Mouse (Mus musculus) intestine, postnatal 0 days (tissue): ENCODE data around the gene Epb41l2. TPM values are rescaled to one million over a fixed set of nuclear protein-coding genes. Genes with fewer than 3 reads are reported as not detected.

Experiments
- ATAC-seq: fragments of 200-750 bp; cut with Nextera tagmentation; 2 replicates; pipeline ENCODE4 v1.8.0; 2017; ENCODE audit warnings: mild to moderate bottlenecking, moderate TSS enrichment, moderate library complexity
- H3K27ac ChIP-seq: fragments of 300-500 bp; sonication (generic); 2 replicates; pipeline ENCODE4 v1.5.1; 2014; ENCODE audit warnings: mild to moderate bottlenecking, low read depth, low read length, moderate library complexity
- H3K27me3 ChIP-seq: fragments of 300-500 bp; sonication (generic); replicated peaks from 2 replicates; pipeline ENCODE4 v1.6.1; 2014; ENCODE audit warnings: low read length, mixed read lengths; ENCODE audit not compliant: control insufficient read depth, insufficient read depth
- H3K36me3 ChIP-seq: fragments of 300-500 bp; sonication (generic); 2 replicates; pipeline ENCODE4 v1.6.1; 2014; ENCODE audit warnings: mild to moderate bottlenecking, moderate library complexity; ENCODE audit not compliant: control insufficient read depth, insufficient read depth
- H3K4me1 ChIP-seq: fragments of 300-500 bp; sonication (generic); replicated peaks from 2 replicates; pipeline ENCODE4 v1.6.1; 2014; ENCODE audit warnings: antibody characterized with exemption, low read length, mixed read lengths; ENCODE audit not compliant: control insufficient read depth, insufficient read depth
- H3K4me2 ChIP-seq: fragments of 300-500 bp; sonication (generic); replicated peaks from 2 replicates; pipeline ENCODE4 v1.6.1; 2014; ENCODE audit warnings: low read depth, mild to moderate bottlenecking, moderate library complexity
- H3K4me3 ChIP-seq: fragments of 300-500 bp; sonication (generic); 2 replicates; pipeline ENCODE4 v1.5.1; 2014; ENCODE audit warnings: low read depth, low read length
- H3K9ac ChIP-seq: fragments of 300-500 bp; sonication (generic); 2 replicates; pipeline ENCODE4 v1.6.1; 2014; ENCODE audit warnings: mild to moderate bottlenecking, low read depth, low read length
- H3K9me3 ChIP-seq: fragments of 300-500 bp; sonication (generic); 2 replicates; pipeline ENCODE4 v1.6.1; 2016; ENCODE audit warnings: mixed run types; ENCODE audit not compliant: control insufficient read depth
- CTCF ChIP-seq: sonication (generic); IDR thresholded peaks from 2 replicates; pipeline ENCODE4 v1.5.1; 2016; ENCODE audit warnings: low read depth, mild to moderate bottlenecking, control low read depth, antibody characterized with exemption, moderate library complexity
- WGBS: fragments of 180-500 bp; shearing (Covaris S2); extraction: QIAGEN DNeasy Blood & Tissue Kit; methylation state at CpG from one replicate; pipeline ENCODE4 v1.1.7; 2014; 5-methylcytosine and 5-hydroxymethylcytosine counted together
- polyA plus RNA-seq: library from polyadenylated mRNA; unstranded; fragments of >200 nt; fragmentation: Nextera tagmentation; extraction: Ambion mirVana; gene quantifications from 2 replicates; pipeline ENCODE4 v1.2.1, GENCODE M21; 2015

Epb41l2 gene
- polyA plus RNA-seq, 1 experiment from 2014 or later: 13.8 TPM

DNA sequence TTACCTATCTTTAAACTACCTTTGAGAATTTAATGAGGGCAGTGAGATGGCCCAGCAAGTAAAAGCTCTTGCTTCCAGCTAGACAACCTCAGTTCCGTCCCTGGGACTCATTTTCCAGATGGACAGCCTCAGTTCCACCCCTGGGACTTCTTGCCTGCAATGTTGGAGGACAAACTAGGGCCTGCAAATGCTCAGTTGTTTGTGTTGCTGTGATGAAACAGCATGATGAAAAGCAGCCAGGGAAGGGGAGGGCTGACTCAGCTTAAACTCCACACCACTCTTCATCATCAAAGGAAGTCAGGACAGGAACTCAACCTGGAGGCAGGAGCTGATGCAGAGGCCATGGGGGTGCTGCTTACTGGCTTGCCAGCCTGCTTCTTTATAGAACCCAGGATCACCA lies 154.2 kb downstream of the Epb41l2 start:
- Histone ChIP-seq H3K36me3 (peaks cover 3% of the 10 kb centered on the region; the same call in 1 of the 2 replicates), H3K27me3 (no peaks in the 10 kb centered on the region), H3K4me1 (no peaks in the 10 kb centered on the region), H3K27ac (no peak overlapping the region), H3K9me3 (no peaks in the 10 kb centered on the region), H3K4me3 (no peak overlapping the region), H3K4me2 (no peak overlapping the region), H3K9ac (no peak overlapping the region)
- WGBS: 84% methylated on average over 1 of the region's 1 CpGs
- no peak for TF ChIP-seq CTCF
- ATAC-seq: no peak

- Histone ChIP-seq H3K27me3 (no peaks in the 10 kb centered on the region), H3K36me3 (peaks cover 3% of the 10 kb centered on the region; the same call in 1 of the 2 replicates), H3K9ac (no peak overlapping the region), H3K27ac (peak overlapping the region; percentile 75), H3K4me1 (0 out of 2 replicates have a peak, but pooled peaks cover 4% of the 10 kb centered on the region), H3K4me2 (no peak overlapping the region), H3K4me3 (no peak overlapping the region), H3K9me3 (no peaks in the 10 kb centered on the region)
- WGBS: 27% methylated on average over 3 of the region's 3 CpGs
- peak; percentile 98 for ATAC-seq
- no peak for TF ChIP-seq CTCF
Measured at GRCm38 (mm10) chr10:25519954-25520353, 160.4 kb downstream of the Epb41l2 start.

DNA sequence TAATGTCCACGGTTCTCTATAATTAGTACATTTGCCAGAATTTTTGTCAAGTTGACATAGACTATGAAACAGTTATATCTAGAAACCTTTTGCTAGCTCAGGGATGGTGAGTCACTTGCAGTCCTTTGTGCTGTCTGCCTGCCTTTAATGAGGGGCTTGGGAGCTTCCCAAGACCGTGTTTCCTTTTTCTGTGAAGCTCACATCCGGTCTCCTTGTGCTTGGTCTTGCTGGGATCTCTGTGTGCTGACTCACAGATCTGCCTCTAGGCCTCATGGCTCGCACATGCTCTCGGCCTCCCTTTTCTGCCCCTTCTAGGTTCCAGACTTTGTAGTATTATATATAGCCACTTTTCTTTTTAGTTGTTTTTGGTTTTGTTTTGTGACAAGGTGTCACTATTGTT lies 160.8 kb downstream of the Epb41l2 start:
- Histone ChIP-seq H3K4me3 (no peak overlapping the region), H3K4me1 (0 out of 2 replicates have a peak, but pooled peaks cover 4% of the 10 kb centered on the region), H3K27me3 (no peaks in the 10 kb centered on the region), H3K36me3 (peaks cover 3% of the 10 kb centered on the region; the same call in 1 of the 2 replicates), H3K9me3 (no peaks in the 10 kb centered on the region), H3K9ac (no peak overlapping the region), H3K4me2 (no peak overlapping the region), H3K27ac (peak overlapping the region; percentile 41; the same call in 1 of the 2 replicates)
- TF ChIP-seq CTCF: no peak
- WGBS: 70% methylated on average over 5 of the region's 5 CpGs
- ATAC-seq: peak; percentile 30; the same call in 1 of the 2 replicates

DNA sequence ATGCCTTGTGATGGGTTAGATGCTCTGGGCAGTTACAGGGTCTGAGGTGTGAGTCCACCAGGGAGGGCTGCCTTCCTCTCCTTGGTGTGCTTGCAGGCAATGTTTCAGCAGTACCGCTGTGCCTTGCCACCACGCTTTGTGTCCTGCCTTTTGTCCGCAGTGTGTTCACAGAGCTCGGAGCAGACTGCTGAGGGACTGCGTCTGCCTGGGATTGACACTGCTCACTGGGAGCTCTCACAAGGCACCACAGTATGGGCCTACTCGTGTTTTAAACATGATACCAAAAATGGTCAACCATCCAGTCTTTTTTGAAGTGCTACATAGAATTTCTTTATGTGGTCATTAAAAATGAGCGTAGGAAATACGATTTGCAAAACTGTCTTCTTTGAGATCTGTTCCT lies 164.1 kb downstream of the Epb41l2 start:
- peaks cover 9% of the 10 kb centered on the region for H3K36me3 ChIP-seq
- H3K4me2 ChIP-seq: no peak overlapping the region
- 91% methylated on average over 8 of the region's 8 CpGs for WGBS
- TF ChIP-seq CTCF: no peak
- H3K27me3 ChIP-seq: no peaks in the 10 kb centered on the region
- ATAC-seq: no peak
- H3K27ac ChIP-seq: no peak overlapping the region
- no peak overlapping the region for H3K9ac ChIP-seq
- H3K4me1 ChIP-seq: 0 out of 2 replicates have a peak, but pooled peaks cover 4% of the 10 kb centered on the region
- H3K9me3 ChIP-seq: no peaks in the 10 kb centered on the region
- no peak overlapping the region for H3K4me3 ChIP-seq

GRCm38 (mm10) chr10:25526156-25526555 lies 166.6 kb downstream of the Epb41l2 start:
- H3K4me2 ChIP-seq: no peak overlapping the region
- 69% methylated on average over 4 of the region's 4 CpGs for WGBS

DNA sequence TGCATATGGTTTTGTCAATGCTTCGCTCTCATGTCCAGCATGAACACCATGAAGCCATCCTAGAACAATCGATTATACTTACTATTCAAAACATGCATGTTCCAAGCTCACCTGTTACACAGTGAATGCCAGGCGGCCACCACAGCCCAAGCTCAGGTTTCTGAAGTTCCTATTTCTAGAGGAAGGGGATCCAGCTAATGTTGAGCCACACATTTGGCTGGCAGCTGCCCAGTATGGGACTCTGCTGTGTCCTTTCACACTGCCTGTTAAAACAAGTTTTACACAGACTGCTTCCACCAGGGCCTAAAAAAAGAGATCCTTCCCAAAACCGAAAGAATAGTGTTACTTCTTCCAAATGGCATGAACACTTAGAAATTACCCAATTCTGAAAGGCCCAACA lies 167.0 kb downstream of the Epb41l2 start:
- H3K27me3 ChIP-seq: no peaks in the 10 kb centered on the region
- H3K36me3 ChIP-seq: peaks cover 9% of the 10 kb centered on the region
- H3K9ac ChIP-seq: no peak overlapping the region
- no peak overlapping the region for H3K4me2 ChIP-seq
- no peaks in the 10 kb centered on the region for H3K4me1 ChIP-seq
- H3K9me3 ChIP-seq: no peaks in the 10 kb centered on the region
- 94% methylated on average over 4 of the region's 4 CpGs for WGBS
- TF ChIP-seq CTCF: no peak
- no peak for ATAC-seq
- H3K4me3 ChIP-seq: no peak overlapping the region
- H3K27ac ChIP-seq: no peak overlapping the region

More at GRCm38 (mm10) chr10:25526156-25526555, 166.6 kb downstream of the Epb41l2 start:
- Histone ChIP-seq H3K27ac (no peak overlapping the region), H3K4me3 (no peak overlapping the region), H3K4me1 (no peaks in the 10 kb centered on the region), H3K9ac (no peak overlapping the region), H3K9me3 (no peaks in the 10 kb centered on the region), H3K36me3 (peaks cover 9% of the 10 kb centered on the region), H3K27me3 (no peaks in the 10 kb centered on the region)
- no peak for ATAC-seq
- TF ChIP-seq CTCF: no peak

GRCm38 (mm10) chr10:25527126-25527525 lies 167.5 kb downstream of the Epb41l2 start:
- Histone ChIP-seq H3K4me3 (no peak overlapping the region), H3K36me3 (peaks cover 9% of the 10 kb centered on the region), H3K27ac (no peak overlapping the region), H3K4me2 (no peak overlapping the region), H3K9me3 (no peaks in the 10 kb centered on the region), H3K4me1 (no peaks in the 10 kb centered on the region), H3K27me3 (no peaks in the 10 kb centered on the region), H3K9ac (no peak overlapping the region)
- 81% methylated on average over 3 of the region's 3 CpGs for WGBS
- no peak for ATAC-seq
- no peak for TF ChIP-seq CTCF
